Mouse (Mus musculus) testis, adult 2 months (tissue): ENCODE results near the gene Rubcnl. TPM values are rescaled to one million over a fixed set of nuclear protein-coding genes. Genes with fewer than 3 reads are reported as not detected.

ENCODE experiments used
- H3K27ac ChIP-seq: fragments of 200-500 bp; 2 replicates; pipeline ENCODE4 v1.5.1; 2012; ENCODE audit warnings: low read depth, low read length; ENCODE audit not compliant: control insufficient read depth, insufficient read depth
- H3K27me3 ChIP-seq: fragments of 200-500 bp; 2 replicates; pipeline ENCODE4 v1.6.1; 2012; ENCODE audit warnings: mild to moderate bottlenecking, low read length, moderate library complexity; ENCODE audit not compliant: control insufficient read depth, insufficient read depth
- H3K36me3 ChIP-seq: fragments of 200-500 bp; 2 replicates; pipeline ENCODE4 v1.6.1; 2012; ENCODE audit warnings: mild to moderate bottlenecking, low read length; ENCODE audit not compliant: control insufficient read depth, insufficient read depth
- H3K4me1 ChIP-seq: fragments of 200-500 bp; 2 replicates; pipeline ENCODE4 v1.6.1; 2012; ENCODE audit warnings: low read length; ENCODE audit not compliant: control insufficient read depth, insufficient read depth
- H3K4me3 ChIP-seq: fragments of 200-500 bp; 2 replicates; pipeline ENCODE4 v1.5.1; 2012; ENCODE audit warnings: low read depth, mild to moderate bottlenecking, low read length, moderate library complexity, mixed read lengths; ENCODE audit not compliant: control insufficient read depth
- CTCF ChIP-seq: fragments of 200-500 bp; IDR thresholded peaks from 2 replicates; pipeline ENCODE4 v1.5.1; 2012; ENCODE audit warnings: low read depth, mild to moderate bottlenecking, inconsistent platforms, low read length, moderate library complexity; ENCODE audit not compliant: control insufficient read depth, insufficient read depth, insufficient replicate concordance
- POLR2A ChIP-seq: fragments of 200-500 bp; IDR thresholded peaks from 2 replicates; pipeline ENCODE4 v1.6.1; 2012; ENCODE audit warnings: low read depth, mild to moderate bottlenecking, inconsistent platforms, low read length, moderate library complexity; ENCODE audit not compliant: control insufficient read depth
- polyA plus RNA-seq: library from polyadenylated mRNA; depleted of rRNA; stranded (reverse); fragments of >200 nt; gene quantifications from 2 replicates; pipeline ENCODE4 v1.2.3, GENCODE M21; 2012

The Rubcnl gene
- polyA plus RNA-seq, 1 experiment = 1.1 TPM

DNA sequence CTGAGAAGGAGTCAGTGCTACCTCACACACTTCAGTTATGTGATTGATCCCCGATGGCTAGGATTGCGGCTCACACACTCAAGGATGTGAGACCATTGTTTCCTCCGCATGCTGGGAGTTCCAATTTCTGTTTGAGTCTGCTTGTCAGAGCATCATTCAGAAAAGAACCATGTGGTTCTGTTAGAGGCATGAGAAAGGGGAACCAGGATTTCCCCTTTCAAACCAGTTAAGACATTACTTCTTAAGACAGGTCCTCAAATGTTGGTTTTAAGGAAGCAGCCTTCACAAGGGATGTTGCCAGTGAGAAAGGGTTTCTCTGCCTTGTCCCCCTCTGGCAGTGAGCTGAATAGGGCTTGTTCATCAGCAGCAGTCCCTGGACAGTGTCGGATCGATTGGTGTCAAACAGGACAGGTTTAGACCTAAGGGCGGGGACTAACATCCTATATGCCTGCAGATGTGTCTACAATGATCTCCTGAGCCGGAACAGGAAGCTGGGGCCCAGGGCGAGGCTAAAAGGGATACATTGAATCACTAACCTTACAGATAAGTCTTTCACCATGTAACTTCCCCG is 41.1 kb downstream of the Rubcnl start:
- Histone ChIP-seq H3K4me3 (no peak overlapping the region), H3K4me1 (peaks cover 2% of the 10 kb centered on the region), H3K27ac (no peak overlapping the region), H3K27me3 (no peaks in the 10 kb centered on the region), H3K36me3 (no peaks in the 10 kb centered on the region)
- TF ChIP-seq POLR2A = no peak
- no peak for TF ChIP-seq CTCF

DNA sequence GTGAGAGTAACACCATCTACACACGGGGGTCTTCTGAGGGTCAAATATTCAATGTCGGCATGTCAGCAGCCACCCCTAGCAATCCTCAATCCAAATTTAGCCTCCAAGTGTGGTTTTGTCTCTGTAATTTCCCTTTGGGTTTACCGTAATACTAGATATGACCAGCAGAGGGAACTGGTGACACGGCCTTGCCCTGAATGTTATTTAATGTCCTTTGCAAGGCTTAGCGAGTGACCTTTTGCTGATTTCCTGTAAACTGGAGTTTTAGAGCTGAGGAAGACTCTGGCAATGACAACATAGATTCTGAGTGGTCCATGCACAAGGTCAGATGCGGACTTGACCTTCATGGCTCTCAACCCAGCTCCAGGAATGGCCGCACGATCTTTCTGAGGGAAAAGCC is 44.7 kb downstream of the Rubcnl start:
- Histone ChIP-seq H3K4me3 (no peak overlapping the region), H3K36me3 (no peaks in the 10 kb centered on the region), H3K27ac (no peak overlapping the region), H3K27me3 (no peaks in the 10 kb centered on the region), H3K4me1 (peaks cover 4% of the 10 kb centered on the region; the same call in 1 of the 2 replicates)
- TF ChIP-seq POLR2A (no peak), CTCF (no peak)

DNA sequence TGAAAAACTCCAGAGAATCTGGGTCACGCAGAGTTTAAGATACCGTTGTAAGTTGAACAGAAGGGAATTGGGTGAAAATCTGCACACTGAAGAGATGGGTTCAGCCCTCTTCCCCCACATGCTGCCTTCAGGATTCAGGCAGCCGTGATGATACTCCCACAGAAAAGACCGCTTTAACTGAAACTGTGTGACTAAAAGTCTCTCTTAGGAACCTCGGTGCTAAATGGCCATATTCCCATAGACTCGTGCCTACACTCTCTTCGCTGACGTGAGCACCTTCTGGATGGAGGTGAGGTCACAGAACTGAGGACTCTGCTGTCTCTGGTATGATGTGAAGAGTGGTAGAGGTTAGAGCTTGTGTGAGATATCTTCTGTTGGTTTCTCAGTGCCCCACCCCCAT is 48.1 kb downstream of the Rubcnl start:
- TF ChIP-seq CTCF = no peak
- TF ChIP-seq POLR2A = no peak
- H3K36me3 ChIP-seq = no peaks in the 10 kb centered on the region
- H3K27ac ChIP-seq = no peak overlapping the region
- H3K27me3 ChIP-seq = no peaks in the 10 kb centered on the region
- H3K4me1 ChIP-seq = peaks cover 4% of the 10 kb centered on the region
- H3K4me3 ChIP-seq = no peak overlapping the region

DNA sequence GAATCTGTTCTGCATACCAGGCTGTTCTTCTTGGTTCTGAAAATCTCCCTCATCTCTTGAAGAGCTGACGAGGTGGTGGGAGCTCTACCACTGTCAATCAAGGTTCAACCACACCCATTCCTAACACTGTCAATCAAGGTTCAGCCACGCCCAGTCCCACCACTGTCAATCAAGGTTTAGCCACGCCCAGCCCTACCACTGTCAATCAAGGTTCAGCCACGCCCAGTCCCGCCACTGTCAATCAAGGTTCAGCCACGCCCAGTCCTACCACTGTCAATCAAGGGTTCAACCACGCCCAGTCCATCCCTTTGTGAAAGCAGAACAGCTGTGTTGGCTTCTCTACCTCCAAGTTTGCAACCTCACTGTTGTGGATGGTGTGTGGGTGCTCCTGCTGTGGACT is 48.7 kb downstream of the Rubcnl start:
- TF ChIP-seq CTCF = no peak
- TF ChIP-seq POLR2A = no peak
- no peaks in the 10 kb centered on the region for H3K27me3 ChIP-seq
- no peaks in the 10 kb centered on the region for H3K36me3 ChIP-seq
- no peak overlapping the region for H3K27ac ChIP-seq
- H3K4me3 ChIP-seq = no peak overlapping the region
- H3K4me1 ChIP-seq = peaks cover 4% of the 10 kb centered on the region

DNA sequence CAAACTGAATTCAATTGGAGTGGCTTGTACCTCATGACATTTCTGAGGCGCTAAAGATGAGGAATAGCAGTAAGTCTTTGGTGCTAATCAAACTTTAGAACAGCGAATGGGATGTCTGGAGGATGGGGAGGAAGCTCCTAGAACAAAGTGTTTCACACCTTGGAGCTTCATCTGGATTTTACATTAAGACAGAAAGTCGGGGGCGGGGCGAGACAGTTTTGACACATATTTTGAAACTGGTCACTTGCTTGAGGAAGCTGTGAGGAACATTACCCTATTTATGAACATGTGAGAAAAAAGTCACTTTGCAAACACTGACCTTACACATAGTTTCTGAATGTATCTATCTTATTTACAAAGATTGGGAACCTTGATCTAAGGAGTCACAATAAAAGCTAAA is 49.4 kb downstream of the Rubcnl start:
- H3K4me3 ChIP-seq = no peak overlapping the region
- TF ChIP-seq CTCF = no peak
- no peak for TF ChIP-seq POLR2A

DNA sequence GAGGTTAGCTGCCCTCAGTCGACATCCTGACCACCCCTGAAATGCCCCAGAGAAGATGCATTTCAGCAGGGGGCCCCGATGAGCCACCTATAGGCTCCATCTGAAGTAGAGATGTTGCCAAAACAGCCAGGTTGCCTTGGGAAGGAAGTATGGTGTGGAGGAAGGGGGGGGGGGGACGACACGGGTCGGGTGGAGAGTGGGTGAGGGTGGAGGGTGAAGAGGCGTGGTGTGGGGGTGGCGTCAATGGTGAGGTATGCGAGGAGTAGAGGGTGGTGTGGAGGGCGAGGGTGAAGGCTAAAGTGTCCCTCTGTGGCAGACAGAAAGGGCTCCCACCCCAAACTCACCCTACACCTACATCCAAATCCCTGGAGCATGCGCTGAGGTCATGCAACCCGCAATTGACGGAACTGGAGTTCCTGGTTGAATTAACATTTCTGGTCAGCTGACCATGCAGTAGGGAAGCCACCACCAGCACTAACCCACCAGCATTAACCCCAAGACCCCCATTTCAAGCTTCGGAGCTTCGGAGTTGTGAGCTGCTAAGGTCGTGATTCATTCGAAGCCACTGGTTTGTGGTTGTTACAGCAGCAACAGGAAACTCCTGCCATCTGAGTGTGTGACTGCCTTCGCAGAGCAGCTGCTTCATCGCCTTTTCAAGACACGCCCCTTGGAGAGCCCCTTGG is 52.7 kb downstream of the Rubcnl start:
- H3K27me3 ChIP-seq = no peaks in the 10 kb centered on the region
- no peak for TF ChIP-seq CTCF
- no peak overlapping the region for H3K27ac ChIP-seq
- no peak overlapping the region; the same call in 1 of the 2 replicates for H3K4me3 ChIP-seq
- H3K4me1 ChIP-seq = peaks cover 8% of the 10 kb centered on the region
- H3K36me3 ChIP-seq = no peaks in the 10 kb centered on the region

More for the DNA sequence above, 49.4 kb downstream of the Rubcnl start:
- Histone ChIP-seq H3K27me3 (no peaks in the 10 kb centered on the region), H3K4me1 (peaks cover 4% of the 10 kb centered on the region), H3K36me3 (no peaks in the 10 kb centered on the region), H3K27ac (no peak overlapping the region)

DNA sequence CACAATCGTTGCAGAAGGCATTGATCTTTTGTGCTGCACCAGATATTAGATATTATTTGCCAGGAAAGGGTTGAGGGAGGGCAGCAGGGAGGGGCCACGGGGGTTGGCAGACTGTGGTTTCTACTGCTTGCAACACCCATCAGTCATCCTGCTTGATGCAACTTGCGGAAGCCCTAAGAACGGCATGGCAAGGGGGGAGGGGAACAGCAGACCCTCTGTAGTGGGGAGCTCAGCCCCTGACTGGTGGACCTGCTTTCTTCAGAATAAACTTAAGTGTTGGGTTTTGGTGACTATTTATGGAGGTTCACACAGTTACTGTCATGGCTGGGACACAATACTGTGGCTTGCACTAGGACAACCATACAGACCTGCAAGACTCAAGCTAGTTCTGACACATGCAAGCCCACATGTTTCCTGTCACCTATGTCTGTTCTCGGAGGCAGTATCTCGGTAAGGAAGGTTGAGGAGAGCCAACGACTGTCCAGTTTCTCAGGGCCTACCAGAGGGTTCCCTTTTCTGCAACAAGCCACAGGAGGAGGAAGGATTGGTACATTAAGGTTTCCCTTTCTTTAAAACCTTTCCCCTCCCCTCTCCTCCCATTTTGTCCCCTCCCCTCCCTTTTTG is 53.6 kb downstream of the Rubcnl start:
- no peaks in the 10 kb centered on the region for H3K27me3 ChIP-seq
- no peaks in the 10 kb centered on the region for H3K36me3 ChIP-seq
- TF ChIP-seq CTCF = no peak
- H3K27ac ChIP-seq = no peak overlapping the region
- H3K4me1 ChIP-seq = peaks cover 7% of the 10 kb centered on the region
- H3K4me3 ChIP-seq = no peak overlapping the region
